Mouse (Mus musculus) MEL (cell line): ENCODE results near the gene Slc23a2. TPM values are rescaled to one million over a fixed set of nuclear protein-coding genes. Genes with fewer than 3 reads are reported as not detected.
A peak's percentile ranks its signal among the peaks of the same experiment; 100 is the strongest.

Experiments used
- DNase-seq: peaks from one replicate; pipeline ENCODE4 v3.0.0; 2011; ENCODE audit warnings: low read depth, low spot score
- H3K27ac ChIP-seq: 2 replicates; pipeline ENCODE4 v1.5.1; 2012; ENCODE audit warnings: low read depth, mild to moderate bottlenecking, control low read depth, low read length, moderate library complexity; ENCODE audit not compliant: control insufficient read depth
- H3K27me3 ChIP-seq, 2 experiments: fragments of 150-350 bp in 1 of 2; sonication (generic) in 1 of 2; 2 replicates each; pipeline ENCODE4 v1.6.1; 2012; ENCODE audit warnings: low read length in 2 of 2, mild to moderate bottlenecking in 2 of 2, improper control_type of control experiment in 1 of 2, moderate library complexity in 1 of 2; ENCODE audit not compliant: insufficient read depth in 2 of 2, control insufficient read depth in 1 of 2
- H3K36me3 ChIP-seq, 2 experiments: 2 replicates each; pipeline ENCODE4 v1.6.1; 2012 to 2014; ENCODE audit warnings: low read length in 2 of 2, improper control_type of control experiment in 1 of 2, inconsistent platforms in 1 of 2, mild to moderate bottlenecking in 1 of 2; ENCODE audit not compliant: insufficient read depth in 2 of 2, control insufficient read depth in 1 of 2
- H3K4me1 ChIP-seq, 2 experiments: fragments of 150-350 bp in 1 of 2; sonication (generic) in 1 of 2; 2 replicates each; pipeline ENCODE4 v1.6.1; 2012; ENCODE audit warnings: low read length in 2 of 2, improper control_type of control experiment in 1 of 2, mild to moderate bottlenecking in 1 of 2; ENCODE audit not compliant: insufficient read depth in 2 of 2, control insufficient read depth in 1 of 2
- H3K4me3 ChIP-seq, 2 experiments: fragments of 150-350 bp in 1 of 2; sonication (generic) in 1 of 2; 2 replicates each; pipeline ENCODE4 v1.5.1; 2012; ENCODE audit warnings: low read depth in 2 of 2, low read length in 2 of 2, mild to moderate bottlenecking in 2 of 2, moderate library complexity in 2 of 2, control low read depth in 1 of 2, improper control_type of control experiment in 1 of 2; ENCODE audit not compliant: control insufficient read depth in 1 of 2, insufficient read depth in 1 of 2
- H3K79me2 ChIP-seq: 2 replicates; pipeline ENCODE4 v1.6.1; 2012; ENCODE audit warnings: mild to moderate bottlenecking, low read length, moderate library complexity; ENCODE audit not compliant: control insufficient read depth, poor library complexity, insufficient read depth
- H3K9ac ChIP-seq: 2 replicates; pipeline ENCODE4 v1.6.1; 2012; ENCODE audit warnings: low read depth, mild to moderate bottlenecking, control low read depth, low read length, moderate library complexity; ENCODE audit not compliant: control insufficient read depth, poor library complexity, severe bottlenecking
- H3K9me3 ChIP-seq: fragments of 150-350 bp; sonication (generic); replicated peaks from 2 replicates; pipeline ENCODE4 v1.6.1; 2012; ENCODE audit warnings: mild to moderate bottlenecking, low read length, improper control_type of control experiment, moderate library complexity; ENCODE audit not compliant: insufficient read depth
- CHD1 ChIP-seq: IDR thresholded peaks from 2 replicates; pipeline ENCODE4 v1.6.1; 2012; ENCODE audit warnings: low read depth, mild to moderate bottlenecking, inconsistent platforms, low read length, improper control_type of control experiment
- EP300 ChIP-seq, 2 experiments: IDR thresholded peaks; 2 replicates each; pipeline ENCODE4 v1.6.1; 2011; ENCODE audit warnings: improper control_type of control experiment in 2 of 2, low read length in 2 of 2, low read depth in 1 of 2, mild to moderate bottlenecking in 1 of 2
- ETS1 ChIP-seq: IDR thresholded peaks from 2 replicates; pipeline ENCODE4 v1.6.1; 2012; ENCODE audit warnings: low read depth, mild to moderate bottlenecking, inconsistent platforms, low read length, improper control_type of control experiment, moderate library complexity
- GATA1 ChIP-seq: IDR thresholded peaks from 2 replicates; pipeline ENCODE4 v1.6.1; 2011; ENCODE audit warnings: low read depth, low read length, improper control_type of control experiment
- KAT2A ChIP-seq: conservative IDR thresholded peaks from 2 replicates; pipeline ENCODE4 v1.6.1; 2012; ENCODE audit warnings: low read depth, low read length, improper control_type of control experiment, inconsistent platforms
- MAFK ChIP-seq: IDR thresholded peaks from 2 replicates; pipeline ENCODE4 v1.6.1; 2011; ENCODE audit warnings: low read depth, mild to moderate bottlenecking, low read length, improper control_type of control experiment, borderline replicate concordance
- MXI1 ChIP-seq: IDR thresholded peaks from 2 replicates; pipeline ENCODE4 v1.6.1; 2011; ENCODE audit warnings: mild to moderate bottlenecking, low read depth, low read length, improper control_type of control experiment
- MYC ChIP-seq: IDR thresholded peaks from 2 replicates; pipeline ENCODE4 v1.6.1; 2011; ENCODE audit warnings: low read depth, mild to moderate bottlenecking, low read length, improper control_type of control experiment, moderate library complexity
- NELFE ChIP-seq: IDR thresholded peaks from 2 replicates; pipeline ENCODE4 v1.6.1; 2011; ENCODE audit warnings: low read depth, low read length, improper control_type of control experiment
- POLR2A ChIP-seq, 2 experiments: IDR thresholded peaks; 2 replicates each; pipeline ENCODE4 v1.6.1; 2011 to 2012; ENCODE audit warnings: low read length in 2 of 2, mild to moderate bottlenecking in 2 of 2, control low read depth in 1 of 2, improper control_type of control experiment in 1 of 2, low read depth in 1 of 2, moderate library complexity in 1 of 2; ENCODE audit not compliant: control insufficient read depth in 1 of 2, insufficient read depth in 1 of 2, poor library complexity in 1 of 2
- SIN3A ChIP-seq: IDR thresholded peaks from 2 replicates; pipeline ENCODE4 v1.6.1; 2012; ENCODE audit warnings: low read length, improper control_type of control experiment, inconsistent platforms
- TAL1 ChIP-seq: IDR thresholded peaks from 2 replicates; pipeline ENCODE4 v1.6.1; 2012; ENCODE audit warnings: mild to moderate bottlenecking, inconsistent platforms, low read length, moderate library complexity, mixed read lengths
- TCF12 ChIP-seq: IDR thresholded peaks from 2 replicates; pipeline ENCODE4 v1.6.1; 2014; ENCODE audit warnings: low read depth, mild to moderate bottlenecking, inconsistent platforms, low read length, improper control_type of control experiment, moderate library complexity
- UBTF ChIP-seq: IDR thresholded peaks from 2 replicates; pipeline ENCODE4 v1.6.1; 2012; ENCODE audit warnings: low read depth, mild to moderate bottlenecking, inconsistent platforms, low read length, improper control_type of control experiment, moderate library complexity, borderline replicate concordance; ENCODE audit not compliant: insufficient read depth
- USF2 ChIP-seq, 2 experiments: IDR thresholded peaks; 2 replicates each; pipeline ENCODE4 v1.6.1; 2011 to 2012; ENCODE audit warnings: improper control_type of control experiment in 2 of 2, low read length in 2 of 2, borderline replicate concordance in 1 of 2, inconsistent platforms in 1 of 2, low read depth in 1 of 2, mild to moderate bottlenecking in 1 of 2; ENCODE audit not compliant: insufficient read depth in 1 of 2
- ZC3H11A ChIP-seq: IDR thresholded peaks from 2 replicates; pipeline ENCODE4 v1.6.1; 2012; ENCODE audit warnings: low read depth, mild to moderate bottlenecking, inconsistent platforms, low read length, improper control_type of control experiment
- ZNF384 ChIP-seq: IDR thresholded peaks from 2 replicates; pipeline ENCODE4 v1.6.1; 2012; ENCODE audit warnings: low read depth, mild to moderate bottlenecking, inconsistent platforms, low read length, improper control_type of control experiment
- polyA plus RNA-seq, 2 experiments: library from polyadenylated mRNA; stranded (reverse) in 1 of 2; unstranded in 1 of 2; fragments of >175 nt in 1 of 2; fragments of >200 nt in 1 of 2; gene quantifications; 2 replicates each; pipeline versions ENCODE4 v1.2.1 to v1.2.4; 2012; ENCODE audit warnings: low replicate concordance in 2 of 2, low read depth in 1 of 2; ENCODE audit not compliant: insufficient read length in 2 of 2, insufficient read depth in 1 of 2, missing spikeins in 1 of 2
- total RNA-seq: library from RNA; depleted of rRNA; stranded (reverse); fragments of 300-350 nt; gene quantifications from 2 replicates; pipeline ENCODE4 v1.2.3, GENCODE M21; 2012

Slc23a2 gene
- total and polyA plus RNA-seq, 3 experiments, result 7.9 to 10.3 TPM; not detected in 1

DNA sequence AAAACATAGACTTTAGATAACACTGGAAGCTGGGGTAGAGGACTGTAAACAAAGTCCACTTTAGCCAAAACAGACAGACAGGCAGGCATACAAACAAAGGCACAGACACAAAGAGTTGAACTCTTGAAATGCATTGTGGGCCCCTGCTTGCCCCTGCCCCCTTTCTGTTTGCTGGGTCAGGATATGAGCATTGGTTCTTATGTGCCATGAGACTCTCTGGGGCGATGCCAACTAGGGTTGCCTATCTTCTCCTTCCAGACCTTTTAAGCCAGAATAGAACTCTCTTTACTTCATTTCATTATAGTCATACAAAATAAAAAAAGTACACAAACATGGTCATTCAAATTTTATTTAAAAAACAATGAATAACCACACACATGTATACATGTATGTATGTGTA is 51.6 kb downstream of the Slc23a2 start:
- no peak for DNase-seq
- H3K27me3 ChIP-seq, result no peaks in the 10 kb centered on the region
- no peak overlapping the region for H3K4me3 ChIP-seq
- H3K36me3 ChIP-seq, result peaks cover 0 to 15% of the 10 kb centered on the region in 2 experiments; a peak in 2 of 4 replicates
- no peak overlapping the region for H3K27ac ChIP-seq
- H3K79me2 ChIP-seq, result no peaks in the 10 kb centered on the region
- no peaks in the 10 kb centered on the region for H3K9me3 ChIP-seq
- H3K9ac ChIP-seq, result no peak overlapping the region
- no peak for TF ChIP-seq MAFK
- peak; percentile 34; the same call in 1 of the 2 replicates for TF ChIP-seq TCF12
- TF ChIP-seq MYC, result no peak
- TF ChIP-seq NELFE, result no peak
- peaks cover 7 to 21% of the 10 kb centered on the region in 2 experiments; a peak in 2 of 4 replicates for H3K4me1 ChIP-seq

GRCm38 (mm10) chr2:132092722-132093121 is 52.2 kb downstream of the Slc23a2 start:
- H3K79me2 ChIP-seq, result no peaks in the 10 kb centered on the region
- H3K9me3 ChIP-seq, result no peaks in the 10 kb centered on the region
- H3K36me3 ChIP-seq, result peaks cover 0 to 15% of the 10 kb centered on the region in 2 experiments; a peak in 2 of 4 replicates
- H3K4me1 ChIP-seq, result peaks cover 7 to 21% of the 10 kb centered on the region in 2 experiments; a peak in 2 of 4 replicates
- H3K27me3 ChIP-seq, result no peaks in the 10 kb centered on the region
- H3K4me3 ChIP-seq, result no peak overlapping the region
- no peak overlapping the region for H3K9ac ChIP-seq
- H3K27ac ChIP-seq, result no peak overlapping the region
- no peak for DNase-seq
- TF ChIP-seq ETS1, result no peak
- no peak for TF ChIP-seq MXI1
- no peak for TF ChIP-seq POLR2A (IDR thresholded peaks at IDR 0.05; ENCODE audit: control insufficient read depth in 1 of 2, insufficient read depth in 1 of 2, low read depth in 1 of 2, low read length in 2 of 2, poor library complexity in 1 of 2)
- TF ChIP-seq USF2 (IDR thresholded peaks at IDR 0.05; ENCODE audit: borderline replicate concordance in 1 of 2, insufficient read depth in 1 of 2, low read depth in 1 of 2, low read length in 2 of 2), result no peak
- no peak for TF ChIP-seq TAL1
- no peak for TF ChIP-seq ZNF384
- no peak for TF ChIP-seq UBTF
- no peak for TF ChIP-seq ZC3H11A
- no peak for TF ChIP-seq KAT2A
- TF ChIP-seq CHD1, result no peak

DNA sequence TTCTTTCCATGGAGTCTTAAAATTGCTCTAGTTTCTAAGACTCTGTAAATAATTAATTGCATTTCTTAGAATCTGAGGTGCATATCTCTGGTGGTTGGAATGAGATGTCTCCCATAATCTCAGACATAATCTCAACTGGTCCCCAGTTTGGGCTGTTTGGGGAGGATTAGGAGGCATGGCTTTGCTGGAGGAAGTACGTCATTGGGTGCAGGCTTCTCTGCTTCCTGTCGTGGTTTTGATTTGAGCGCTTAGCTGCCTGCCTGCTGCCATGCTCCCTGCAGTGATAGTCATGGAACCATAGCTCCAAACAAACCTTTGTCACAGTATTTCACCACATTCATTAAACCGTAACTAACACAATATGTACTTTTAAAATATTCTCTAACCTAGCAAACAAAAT is 53.2 kb downstream of the Slc23a2 start:
- Histone ChIP-seq H3K9me3 (no peaks in the 10 kb centered on the region), H3K27ac (no peak overlapping the region), H3K27me3 (no peaks in the 10 kb centered on the region), H3K79me2 (no peaks in the 10 kb centered on the region), H3K36me3 (peaks cover 0 to 15% of the 10 kb centered on the region in 2 experiments; a peak in 2 of 4 replicates), H3K4me3 (no peak overlapping the region), H3K4me1 (peaks cover 7 to 21% of the 10 kb centered on the region in 2 experiments; a peak in 2 of 4 replicates), H3K9ac (no peak overlapping the region)
- TF ChIP-seq TAL1 (0 out of 2 replicates have a peak, but pooled peaks have one; percentile 19), EP300 (IDR thresholded peaks at IDR 0.05; ENCODE audit: low read depth in 1 of 2, low read length in 2 of 2) (peak in 1 of 2 experiments; percentile 44; a peak in 2 of 4 replicates), GATA1 (0 out of 2 replicates have a peak, but pooled peaks have one; percentile 21), ETS1 (no peak), POLR2A (IDR thresholded peaks at IDR 0.05; ENCODE audit: control insufficient read depth in 1 of 2, insufficient read depth in 1 of 2, low read depth in 1 of 2, low read length in 2 of 2, poor library complexity in 1 of 2) (no peak), SIN3A (no peak), MXI1 (0 out of 2 replicates have a peak, but pooled peaks have one; percentile 31)
- DNase-seq, result peak; percentile 50
